Mouse (Mus musculus) gastrocnemius, postnatal 4 days (tissue): ENCODE measurements at regions not wholly inside any gene's neighbourhood (a gene's known extent, or its start where the extent isn't known, plus 50 kb on each side); places are given as distances from the start of the nearest gene placed in this dataset.

Experiments
- DNase-seq, 2 experiments: peaks; one replicate each; pipeline ENCODE4 v3.0.0; 2021 to 2022; ENCODE audit warnings: low spot score in 2 of 2, mixed read lengths in 2 of 2

- DNase-seq: no peak
These were observed 57.0 kb downstream of the Rgs2 start for GRCm38 (mm10) chr1:143946933-143947332.

GRCm38 (mm10) chr1:143941465-143941864, 62.5 kb downstream of the Rgs2 start:
- DNase-seq: peak in 1 of 2 experiments; percentile 46

GRCm38 (mm10) chr1:143939511-143939910, 64.5 kb downstream of the Rgs2 start:
- DNase-seq: no peak

- no peak for DNase-seq
These were observed 65.4 kb downstream of the Rgs2 start for GRCm38 (mm10) chr1:143938569-143938968.

GRCm38 (mm10) chr1:143930798-143931197, 73.2 kb downstream of the Rgs2 start:
- no peak for DNase-seq

- no peak for DNase-seq
These were observed 74.3 kb downstream of the Rgs2 start for GRCm38 (mm10) chr1:143929567-143930165.

GRCm38 (mm10) chr1:143922499-143922898, 81.5 kb downstream of the Rgs2 start:
- DNase-seq: no peak

- no peak for DNase-seq
These were observed 83.7 kb downstream of the Rgs2 start for GRCm38 (mm10) chr1:143920256-143920655.

GRCm38 (mm10) chr1:143918949-143919348, 85.0 kb downstream of the Rgs2 start:
- DNase-seq: no peak

GRCm38 (mm10) chr1:143918146-143918774, 85.7 kb downstream of the Rgs2 start:
- DNase-seq: no peak

GRCm38 (mm10) chr1:143917623-143918022, 86.3 kb downstream of the Rgs2 start:
- DNase-seq: peak in 1 of 2 experiments; percentile 18

GRCm38 (mm10) chr1:143916587-143916986, 87.4 kb downstream of the Rgs2 start:
- DNase-seq: no peak

GRCm38 (mm10) chr1:143912586-143912985, 91.4 kb downstream of the Rgs2 start:
- no peak for DNase-seq

GRCm38 (mm10) chr1:143911230-143911629, 92.7 kb downstream of the Rgs2 start:
- DNase-seq: no peak

GRCm38 (mm10) chr1:143910530-143910929, 93.4 kb downstream of the Rgs2 start:
- no peak for DNase-seq

GRCm38 (mm10) chr1:143907312-143907711, 96.6 kb downstream of the Rgs2 start:
- no peak for DNase-seq

- DNase-seq: no peak
These were observed 97.1 kb downstream of the Rgs2 start for GRCm38 (mm10) chr1:143906881-143907280.

- no peak for DNase-seq
These were observed 100.0 kb downstream of the Rgs2 start for GRCm38 (mm10) chr1:143903985-143904384.

- DNase-seq: no peak
These were observed 100.7 kb downstream of the Rgs2 start for GRCm38 (mm10) chr1:143903234-143903633.

GRCm38 (mm10) chr1:143901127-143901920, 102.6 kb downstream of the Rgs2 start:
- DNase-seq: no peak

GRCm38 (mm10) chr1:143888510-143888909, 111.4 kb downstream of the Uchl5 start:
- DNase-seq: no peak

- no peak for DNase-seq
These were observed 111.0 kb downstream of the Uchl5 start for GRCm38 (mm10) chr1:143888065-143888464.
